Mouse (Mus musculus) forelimb bud, embryonic 11.5 days (tissue): ENCODE measurements around the gene Lin54.

Experiments used
- DNase-seq: peaks from one replicate; pipeline ENCODE4 v3.0.0-alpha.2; 2012; ENCODE audit warnings: low read depth, low spot score

Gene Lin54

DNA sequence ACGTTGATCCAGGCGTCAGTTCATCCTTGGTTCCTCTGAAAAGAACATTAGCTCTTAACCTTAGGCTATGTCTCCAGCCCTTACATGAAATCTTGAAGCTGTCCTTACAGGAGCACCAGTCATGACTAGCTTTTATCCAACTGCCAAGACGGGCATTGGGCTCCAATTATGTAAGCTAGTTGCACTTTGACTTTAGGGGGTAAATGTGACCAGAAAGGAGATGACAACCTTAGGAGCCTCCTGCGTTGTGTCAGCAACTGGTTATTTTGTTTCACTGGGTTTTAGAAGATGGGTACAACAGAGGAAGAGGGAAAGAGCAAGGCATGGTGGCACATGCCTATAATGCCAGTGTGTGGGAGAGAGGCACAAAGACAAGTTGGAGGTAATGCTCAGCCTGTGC lies 81.6 kb downstream of the Lin54 start:
- no peak for DNase-seq

DNA sequence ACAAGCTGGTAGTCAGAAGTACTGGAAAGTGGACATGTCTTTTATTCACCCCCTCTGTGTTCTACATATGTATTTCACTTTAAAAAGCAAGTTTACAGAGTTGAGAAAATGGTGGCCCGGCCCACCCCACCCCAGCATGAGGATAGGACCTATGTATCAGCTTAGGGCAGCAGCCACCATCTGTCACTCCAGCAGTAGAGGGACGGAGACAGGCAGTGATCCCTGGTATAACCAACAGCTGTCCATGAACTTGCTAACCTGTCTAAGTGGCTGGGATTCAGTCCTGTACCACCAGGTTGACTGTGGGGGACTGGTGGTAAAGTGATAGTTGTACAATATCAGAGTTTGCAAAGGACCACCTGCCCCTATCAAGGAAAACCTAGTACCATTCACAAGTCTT lies 82.4 kb downstream of the Lin54 start:
- no peak for DNase-seq

DNA sequence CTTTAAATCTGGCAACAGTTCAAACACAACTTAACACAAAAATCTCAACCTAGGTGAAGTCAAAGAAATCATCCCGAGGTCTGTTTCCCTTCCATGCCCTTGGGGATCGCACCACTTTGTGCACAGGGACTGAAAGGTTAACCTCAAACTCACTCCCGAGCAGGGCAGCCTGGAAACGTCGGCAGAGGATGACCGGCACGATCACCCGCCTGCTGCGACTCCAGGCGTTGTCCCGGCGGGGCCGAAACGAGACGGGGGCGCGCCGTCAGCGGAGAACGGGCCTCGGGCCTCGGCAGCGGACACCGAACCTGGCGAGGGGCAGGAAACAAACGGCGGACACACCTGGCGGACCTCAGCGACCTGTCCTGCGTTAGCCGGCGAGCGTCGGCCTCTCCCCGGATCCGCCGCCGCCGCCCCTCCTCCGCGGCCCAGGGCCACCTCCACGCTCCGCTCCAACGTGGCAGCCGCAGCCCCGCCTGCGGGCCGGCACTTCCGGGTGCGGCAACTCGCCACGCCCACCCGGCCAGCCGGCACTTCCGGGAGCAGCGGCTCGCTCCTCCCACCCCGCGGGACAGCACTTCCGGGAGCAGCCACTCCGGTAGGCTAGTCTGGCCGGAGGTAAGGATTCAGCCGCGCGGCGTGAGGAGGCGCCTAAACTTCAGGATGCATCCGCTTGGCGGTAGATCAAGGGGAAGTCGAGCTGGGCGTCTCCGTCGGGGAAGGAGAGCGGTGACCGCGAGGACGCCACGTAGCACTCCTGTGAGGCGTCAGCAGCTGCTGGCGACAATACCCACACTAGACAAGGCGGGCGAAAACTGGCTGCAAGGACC lies 84.5 kb downstream of the Lin54 start, which contains the start of gene Sec31a:
Sec31a (minus strand) TSS at position 474 of the 830 bp plus-strand sequence.
- DNase-seq, result peak; percentile 93

DNA sequence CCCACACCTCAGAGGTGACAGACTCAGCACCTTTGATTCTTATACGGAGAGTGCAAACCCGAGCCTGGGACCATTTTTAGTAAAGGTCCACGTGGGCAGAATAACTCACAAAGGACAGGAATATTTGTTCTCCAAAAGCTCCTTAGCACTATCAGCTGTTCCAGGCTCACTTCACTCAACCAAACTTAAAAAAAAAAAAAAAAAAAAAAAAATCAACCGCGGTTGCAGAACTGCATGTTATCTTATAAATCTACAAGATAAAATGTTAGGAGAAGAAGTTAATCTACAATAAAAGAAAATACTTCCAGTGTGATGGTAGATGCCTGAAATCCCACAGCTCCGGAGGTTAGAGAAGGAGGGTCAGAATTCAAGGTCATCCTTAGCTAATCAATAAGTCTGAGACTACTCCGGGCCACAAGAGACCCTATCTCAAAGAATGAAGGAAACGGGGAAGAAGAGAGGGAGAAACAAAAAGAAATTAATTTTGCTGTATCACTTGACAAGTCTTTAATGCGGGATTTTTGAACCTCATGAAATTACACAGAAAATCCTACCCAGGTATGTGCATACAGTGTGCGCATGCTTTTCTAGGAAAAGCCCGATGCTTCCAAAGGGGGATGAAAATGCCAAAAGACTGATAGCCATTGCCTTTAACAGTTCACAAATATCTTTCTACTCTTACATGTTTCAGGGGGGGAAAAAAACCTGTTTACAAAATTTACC lies 85.8 kb downstream of the Lin54 start:
- no peak for DNase-seq

DNA sequence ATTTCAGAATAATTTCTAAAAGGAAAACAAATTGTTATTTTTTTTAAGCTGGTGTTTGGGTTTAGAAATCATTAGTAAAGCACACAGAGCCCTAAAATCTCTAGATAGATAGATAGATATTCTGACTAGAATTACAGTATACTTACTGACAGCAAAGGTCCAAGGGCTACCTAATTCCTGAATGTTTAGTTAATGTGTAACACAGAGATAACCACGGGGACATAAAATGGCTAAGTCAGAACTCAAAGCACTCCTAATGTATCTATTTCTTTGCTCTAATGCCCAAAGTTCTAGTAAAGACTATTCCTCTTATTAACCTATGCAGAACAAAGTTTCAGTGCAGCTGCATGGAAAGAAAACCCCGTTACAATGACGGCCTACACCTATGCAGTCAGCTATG lies 87.6 kb downstream of the Lin54 start:
- no peak for DNase-seq

DNA sequence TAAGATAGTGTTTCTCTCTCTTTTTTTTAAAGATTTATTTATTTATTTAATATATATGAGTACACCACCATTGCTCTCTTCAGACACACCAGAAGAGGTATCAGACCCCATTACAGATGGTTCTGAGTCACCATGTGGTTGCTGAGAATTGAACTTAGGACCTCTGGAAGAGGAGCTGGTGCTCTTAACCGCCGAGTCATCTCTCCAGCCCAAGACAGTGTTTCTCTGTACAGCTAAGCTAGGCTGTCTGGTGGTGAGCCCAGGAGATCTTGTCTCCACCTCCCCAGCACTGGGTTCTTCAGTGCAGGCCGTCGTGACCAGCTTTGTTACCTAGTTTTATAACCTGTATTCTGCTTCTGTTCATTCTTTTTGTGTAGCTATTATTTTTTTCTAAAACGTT lies 90.2 kb downstream of the Lin54 start:
- no peak for DNase-seq

DNA sequence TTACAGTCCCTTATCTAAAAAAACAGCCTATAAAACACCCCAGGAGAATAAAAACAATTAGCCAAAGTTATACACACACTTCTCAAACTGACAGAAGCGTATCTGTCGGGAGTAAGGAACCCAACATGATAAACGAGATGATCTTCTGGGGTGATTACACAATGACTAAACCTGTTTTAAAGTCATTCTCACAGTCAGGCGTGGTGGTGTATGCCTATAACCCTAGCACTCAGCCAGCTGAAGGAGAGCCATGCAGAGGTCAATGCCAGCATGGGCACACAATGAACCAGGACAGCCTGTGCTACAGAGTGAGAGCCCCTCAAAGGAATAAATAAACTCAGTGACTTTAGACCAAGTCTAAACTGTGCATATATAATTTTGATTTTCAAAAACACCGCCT lies 92.0 kb downstream of the Lin54 start:
- no peak for DNase-seq

DNA sequence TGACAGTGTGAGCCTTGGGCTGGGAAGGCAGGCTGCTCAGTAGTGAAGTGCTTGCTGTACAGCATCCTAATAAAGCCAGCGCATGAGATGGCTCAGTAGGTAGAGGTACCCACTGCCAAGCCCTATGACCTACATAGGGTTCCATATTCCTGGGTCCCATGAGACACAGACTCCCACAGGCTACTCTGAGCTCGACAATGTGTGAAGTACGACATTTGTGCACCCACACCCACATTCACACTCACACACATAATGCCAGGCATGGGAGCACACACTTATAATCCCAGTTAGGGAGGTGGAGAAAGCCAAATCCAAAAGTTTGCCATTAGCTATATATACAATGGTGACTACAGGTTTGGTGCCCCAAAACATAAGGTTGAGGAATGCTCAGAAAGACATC lies 103.7 kb downstream of the Lin54 start:
- DNase-seq, result no peak

DNA sequence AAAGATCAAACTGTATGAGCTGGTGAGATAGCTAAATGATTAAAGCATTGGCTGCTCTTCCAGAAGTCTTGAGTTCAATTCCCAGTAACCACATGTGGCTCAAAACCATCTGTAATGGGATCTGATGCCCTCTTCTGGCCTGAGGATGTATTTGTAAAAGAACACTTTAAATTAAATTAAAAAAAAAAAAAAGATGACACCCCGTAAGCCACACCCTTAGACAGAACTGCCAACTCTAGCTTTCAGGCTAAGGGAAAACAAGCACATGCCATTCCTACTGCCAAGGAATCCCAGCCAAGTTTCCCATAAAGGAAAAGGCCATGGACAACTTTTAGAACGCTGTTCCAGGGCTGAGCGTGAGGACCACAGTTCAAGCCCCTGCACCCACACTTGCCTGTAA lies 106.8 kb downstream of the Lin54 start:
- no peak for DNase-seq

DNA sequence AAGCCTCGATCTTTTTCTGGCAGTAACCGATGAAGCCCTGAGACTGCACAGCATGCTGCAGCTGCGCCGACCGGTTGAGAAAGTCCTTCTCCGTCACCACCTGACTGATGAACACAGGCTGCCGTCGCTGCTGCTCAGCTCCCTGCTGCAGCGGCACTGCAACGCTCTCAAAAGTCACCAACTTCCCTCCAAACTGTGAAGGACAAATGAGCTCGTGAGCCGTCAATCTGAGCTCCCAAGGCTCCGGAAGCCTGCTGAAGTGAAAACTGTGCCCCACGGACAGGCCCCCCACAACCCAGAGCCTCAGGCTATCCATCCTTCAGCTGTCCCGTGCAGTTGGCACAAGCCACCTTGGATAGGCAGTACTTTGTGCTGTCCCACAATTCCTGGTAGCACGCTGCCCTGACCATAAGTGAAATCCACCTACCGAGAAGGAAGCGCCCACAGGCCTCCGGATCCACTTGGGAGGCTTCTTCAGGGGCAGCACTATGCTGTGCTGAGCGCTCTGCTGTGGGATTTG lies 107.9 kb downstream of the Lin54 start:
- no peak for DNase-seq
